Mouse (Mus musculus): ENCODE measurements around the gene Gtf2h3. TPM values are rescaled to one million over a fixed set of nuclear protein-coding genes. Genes with fewer than 3 reads are reported as not detected.
"Not testable (repeated sequence)": the region's sequence is repeated elsewhere in the genome, so short reads cannot be mapped to it uniquely, and the experiment has no call there.

Gene Gtf2h3
- total and polyA plus RNA-seq, 3 experiments, result 51.9 to 84.9 (median 58.2) TPM

GRCm38 (mm10) chr5:124633425-124633824 lies 54.5 kb downstream of the Gtf2h3 start:
- Histone ChIP-seq H3K4me3 (replicated peaks in 1 of 3; ENCODE audit: low read depth in 2 of 3, low read length in 2 of 3, poor library complexity in 1 of 3) (no peak overlapping the region), H3K9me3 (replicated peaks; ENCODE audit: low read length) (no peaks in the 10 kb centered on the region), H3K79me2 (replicated peaks; ENCODE audit: control insufficient read depth, extremely low read depth, insufficient read depth, poor library complexity, severe bottlenecking) (0 out of 2 replicates have a peak, but pooled peaks cover 3% of the 10 kb centered on the region), H3K27ac (ENCODE audit: insufficient read depth, low read depth) (no peak overlapping the region), H3K4me2 (ENCODE audit: insufficient read depth, low read depth, poor library complexity, severe bottlenecking) (no peak overlapping the region), H3K4me1 (ENCODE audit: control insufficient read depth in 1 of 2, insufficient read depth in 2 of 2) (peaks cover 16 to 53% of the 10 kb centered on the region in 2 experiments), H3K27me3 (replicated peaks) (no peaks in the 10 kb centered on the region), H3K9ac (ENCODE audit: insufficient read depth, low read depth) (no peak overlapping the region), H3K36me3 (replicated peaks in 1 of 2; ENCODE audit: control insufficient read depth in 1 of 2, insufficient read depth in 1 of 2, low read length in 1 of 2) (peaks cover 24 to 43% of the 10 kb centered on the region in 2 experiments)
- DNase-seq (ENCODE audit: extremely low read depth), result no peak
- TF ChIP-seq SIN3A (IDR thresholded peaks at IDR 0.05; ENCODE audit: low read length), result no peak
- no peak for TF ChIP-seq MYC (IDR thresholded peaks at IDR 0.05; ENCODE audit: low read depth, low read length)
- TF ChIP-seq EP300 (IDR thresholded peaks at IDR 0.05; ENCODE audit: low read length), result no peak
- TF ChIP-seq ZMIZ1 (IDR thresholded peaks at IDR 0.05; ENCODE audit: low read depth, low read length), result no peak
- TF ChIP-seq TBP (conservative IDR thresholded peaks at IDR 0.05; ENCODE audit: low read depth, low read length), result no peak
- TF ChIP-seq CHD1 (IDR thresholded peaks at IDR 0.05; ENCODE audit: low read depth, low read length), result no peak
- no peak for TF ChIP-seq MXI1 (IDR thresholded peaks at IDR 0.05; ENCODE audit: low read depth, low read length)
- no peak for TF ChIP-seq CHD2 (IDR thresholded peaks at IDR 0.05; ENCODE audit: low read length)
- no peak for TF ChIP-seq HCFC1 (IDR thresholded peaks at IDR 0.05; ENCODE audit: low read depth, low read length)
- no peak for TF ChIP-seq ZKSCAN1 (IDR thresholded peaks at IDR 0.05; ENCODE audit: borderline replicate concordance, low read depth, low read length)
- TF ChIP-seq RAD21 (IDR thresholded peaks at IDR 0.05; ENCODE audit: low read depth, low read length), result no peak
- TF ChIP-seq MAX (IDR thresholded peaks at IDR 0.05; ENCODE audit: low read length), result no peak
- no peak for TF ChIP-seq IRF4 (IDR thresholded peaks at IDR 0.05; ENCODE audit: low read depth, low read length)
- TF ChIP-seq E2F4 (IDR thresholded peaks at IDR 0.05; ENCODE audit: insufficient replicate concordance, low read depth, low read length), result no peak
- no peak for TF ChIP-seq MEF2A (IDR thresholded peaks at IDR 0.05; ENCODE audit: borderline replicate concordance, low read depth, low read length)
- TF ChIP-seq MAZ (IDR thresholded peaks at IDR 0.05; ENCODE audit: low read depth, low read length), result no peak
- no peak for TF ChIP-seq ETS1 (conservative IDR thresholded peaks at IDR 0.05; ENCODE audit: low read depth, low read length)
- TF ChIP-seq UBTF (IDR thresholded peaks at IDR 0.05; ENCODE audit: low read depth, low read length), result no peak
- dilution Hi-C loops (cut with MboI; ENCODE audit: extremely low pct_ligation_motif_present, extremely low pct_unique_long_range_greater_than_20kb, low sequenced_read_pairs), result no loop called here
- in situ Hi-C loops (cut with MboI; ENCODE audit: low pct_ligation_motif_present, low pct_unique_long_range_greater_than_20kb, low sequenced_read_pairs), result no loop called here

GRCm38 (mm10) chr5:124635068-124635467 lies 56.1 kb downstream of the Gtf2h3 start:
- Histone ChIP-seq H3K36me3 (replicated peaks in 1 of 2; ENCODE audit: control insufficient read depth in 1 of 2, insufficient read depth in 1 of 2, low read length in 1 of 2) (peaks cover 39 to 59% of the 10 kb centered on the region in 2 experiments), H3K4me1 (ENCODE audit: control insufficient read depth in 1 of 2, insufficient read depth in 2 of 2) (peaks cover 16 to 48% of the 10 kb centered on the region in 2 experiments)
- H3K4me3 ChIP-seq (replicated peaks in 1 of 3; ENCODE audit: low read depth in 2 of 3, low read length in 2 of 3, poor library complexity in 1 of 3); DNase-seq (ENCODE audit: extremely low read depth); H3K79me2 ChIP-seq (replicated peaks; ENCODE audit: control insufficient read depth, extremely low read depth, insufficient read depth, poor library complexity, severe bottlenecking); H3K9ac ChIP-seq (ENCODE audit: insufficient read depth, low read depth); dilution Hi-C loops (cut with MboI; ENCODE audit: extremely low pct_ligation_motif_present, extremely low pct_unique_long_range_greater_than_20kb, low sequenced_read_pairs); H3K4me2 ChIP-seq (ENCODE audit: insufficient read depth, low read depth, poor library complexity, severe bottlenecking); H3K27me3 ChIP-seq (replicated peaks); H3K27ac ChIP-seq (ENCODE audit: insufficient read depth, low read depth); in situ Hi-C loops (cut with MboI; ENCODE audit: low pct_ligation_motif_present, low pct_unique_long_range_greater_than_20kb, low sequenced_read_pairs); H3K9me3 ChIP-seq (replicated peaks; ENCODE audit: low read length): not testable (repeated sequence)
- peak in 1 of 2 experiments; percentile 24; a peak in 1 of 4 replicates for TF ChIP-seq CTCF (conservative IDR thresholded peaks at IDR 0.05 in 1 of 2, IDR thresholded peaks at IDR 0.05 in 1 of 2; ENCODE audit: low read depth in 2 of 2, low read length in 2 of 2)

Data from CH12.LX (cell line).